Mouse (Mus musculus): ENCODE data around the gene Grin3b.

DNA sequence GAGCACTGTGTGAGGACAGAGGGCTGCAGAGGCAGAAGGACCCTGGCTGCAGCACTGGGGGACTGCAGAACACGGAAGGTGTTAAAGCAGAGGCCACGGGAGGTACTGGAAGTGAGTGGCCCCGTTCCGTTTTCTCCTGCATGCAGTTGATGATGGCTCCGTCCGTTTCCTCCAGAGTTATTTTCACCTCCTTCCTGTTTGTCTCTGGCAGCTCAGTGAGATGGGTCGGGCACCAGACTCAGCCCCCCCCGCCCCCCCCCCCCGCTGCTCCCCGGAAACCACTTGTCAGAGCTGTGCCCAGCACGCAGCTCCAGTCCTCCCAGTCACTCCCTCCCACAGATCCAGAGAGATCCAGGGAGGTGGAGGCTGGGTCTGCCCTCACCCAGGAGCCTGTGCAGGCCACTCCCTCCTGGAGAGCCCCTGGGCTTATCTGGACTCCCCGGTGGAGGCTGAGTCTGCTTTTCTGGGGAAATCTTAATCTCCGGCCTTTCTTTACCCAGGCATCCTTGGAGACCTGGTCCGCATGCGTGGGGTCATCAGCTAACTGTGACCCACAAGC, 48.3 kb downstream of the Grin3b start:
- TF ChIP-seq CTCF (IDR thresholded peaks at IDR 0.05; ENCODE audit: extremely low read depth, insufficient read length, insufficient replicate concordance, low read depth, low read length), result no peak
- TF ChIP-seq POLR2A (IDR thresholded peaks at IDR 0.05; ENCODE audit: low read depth, low read length), result no peak

Measured in small intestine, adult 2 months (tissue).